Mouse (Mus musculus) embryonic facial prominence, embryonic 12.5 days (tissue): ENCODE measurements around the gene Olfr211. TPM values are rescaled to one million over a fixed set of nuclear protein-coding genes. Genes with fewer than 3 reads are reported as not detected.
"Not testable (repeated sequence)": the region's sequence is repeated elsewhere in the genome, so short reads cannot be mapped to it uniquely, and the experiment has no call there.

Experiments used
- ATAC-seq: fragments of 200-750 bp; cut with Nextera tagmentation; 2 replicates; pipeline ENCODE4 v1.8.0; 2017; ENCODE audit not compliant: insufficient number of reproducible peaks, insufficient read depth, low FRiP score, low TSS enrichment
- H3K27ac ChIP-seq: fragments of 300-500 bp; sonication (generic); 2 replicates; pipeline ENCODE4 v1.5.1; 2016; ENCODE audit warnings: mild to moderate bottlenecking
- H3K27me3 ChIP-seq: fragments of 300-500 bp; sonication (generic); 2 replicates; pipeline ENCODE4 v1.6.1; 2016; ENCODE audit warnings: mild to moderate bottlenecking, moderate library complexity
- H3K36me3 ChIP-seq: fragments of 300-500 bp; sonication (generic); 2 replicates; pipeline ENCODE4 v1.6.1; 2016; ENCODE audit warnings: mild to moderate bottlenecking
- H3K4me1 ChIP-seq: fragments of 300-500 bp; sonication (generic); 2 replicates; pipeline ENCODE4 v1.6.1; 2016
- H3K4me2 ChIP-seq: fragments of 300-500 bp; sonication (generic); replicated peaks from 2 replicates; pipeline ENCODE4 v1.6.1; 2016; ENCODE audit warnings: mild to moderate bottlenecking, moderate library complexity
- H3K4me3 ChIP-seq: fragments of 300-500 bp; sonication (generic); 2 replicates; pipeline ENCODE4 v1.5.1; 2016; ENCODE audit warnings: mild to moderate bottlenecking
- H3K9ac ChIP-seq: fragments of 300-500 bp; sonication (generic); 2 replicates; pipeline ENCODE4 v1.6.1; 2016; ENCODE audit warnings: mild to moderate bottlenecking, moderate library complexity
- H3K9me3 ChIP-seq: fragments of 300-500 bp; sonication (generic); 2 replicates; pipeline ENCODE4 v1.6.1; 2016; ENCODE audit warnings: mild to moderate bottlenecking, moderate library complexity
- WGBS: fragments of 180-500 bp; shearing (Covaris S2); methylation state at CpG from one replicate; pipeline ENCODE4 v1.1.7; 2016; 5-methylcytosine and 5-hydroxymethylcytosine counted together
- polyA plus RNA-seq: library from polyadenylated mRNA; unstranded; fragments of >200 nt; fragmentation: Nextera tagmentation; extraction: Ambion mirVana; gene quantifications from 2 replicates; pipeline ENCODE4 v1.2.1, GENCODE M21; 2016

Olfr211 gene
- polyA plus RNA-seq, 1 experiment from 2014 or later = not detected

- H3K4me2 ChIP-seq = no peak overlapping the region
- H3K9me3 ChIP-seq = no peaks in the 10 kb centered on the region
- WGBS = 86% methylated on average over 5 of the region's 5 CpGs
- H3K27ac ChIP-seq = no peak overlapping the region
- H3K36me3 ChIP-seq = no peaks in the 10 kb centered on the region
- no peak overlapping the region for H3K9ac ChIP-seq
- H3K27me3 ChIP-seq = no peaks in the 10 kb centered on the region
- H3K4me1 ChIP-seq = no peaks in the 10 kb centered on the region
- no peak overlapping the region for H3K4me3 ChIP-seq
- ATAC-seq = no peak
Observed at GRCm38 (mm10) chr6:116493742-116494141, 4.9 kb downstream of the Olfr211 start.

GRCm38 (mm10) chr6:116495960-116496359 is 7.1 kb downstream of the Olfr211 start:
- Histone ChIP-seq H3K9ac (no peak overlapping the region), H3K27ac (no peak overlapping the region), H3K9me3 (no peaks in the 10 kb centered on the region), H3K36me3 (no peaks in the 10 kb centered on the region), H3K4me3 (no peak overlapping the region), H3K4me1 (no peaks in the 10 kb centered on the region), H3K27me3 (no peaks in the 10 kb centered on the region), H3K4me2 (no peak overlapping the region)
- 80% methylated on average over 1 of the region's 1 CpGs for WGBS
- no peak for ATAC-seq

GRCm38 (mm10) chr6:116506302-116507003 is 17.6 kb downstream of the Olfr211 start, which contains the start of gene Olfr212:
Gene Olfr212 (plus strand): TSS chr6:116506516.
- H3K9me3 ChIP-seq = peaks cover 12% of the 10 kb centered on the region
- H3K27ac ChIP-seq, H3K9ac ChIP-seq, H3K27me3 ChIP-seq, H3K4me1 ChIP-seq, H3K36me3 ChIP-seq, H3K4me2 ChIP-seq, H3K4me3 ChIP-seq, ATAC-seq: not testable (repeated sequence)
- 86% methylated on average over 20 of the region's 20 CpGs for WGBS

- Histone ChIP-seq H3K27ac (no peak overlapping the region), H3K9ac (no peak overlapping the region), H3K9me3 (no peaks in the 10 kb centered on the region), H3K4me2 (no peak overlapping the region), H3K27me3 (no peaks in the 10 kb centered on the region), H3K4me3 (no peak overlapping the region), H3K36me3 (no peaks in the 10 kb centered on the region), H3K4me1 (no peaks in the 10 kb centered on the region)
- no peak for ATAC-seq
Observed at GRCm38 (mm10) chr6:116514832-116515231, 25.9 kb downstream of the Olfr211 start.

GRCm38 (mm10) chr6:116538156-116538555 is 49.3 kb downstream of the Olfr211 start, which contains the start of gene Olfr213:
Gene Olfr213 (plus strand): TSS chr6:116538456.
- ATAC-seq = no peak
- no peaks in the 10 kb centered on the region for H3K36me3 ChIP-seq
- no peak within 1 kb of the TSS for H3K4me2 ChIP-seq
- H3K9ac ChIP-seq = no peak within 1 kb of the TSS
- no peak within 1 kb of the TSS for H3K27ac ChIP-seq
- WGBS = 91% methylated on average over 1 of the region's 1 CpGs
- H3K4me1 ChIP-seq = no peaks in the 10 kb centered on the region
- H3K27me3 ChIP-seq = no peaks in the 10 kb centered on the region
- H3K9me3 ChIP-seq = no peaks in the 10 kb centered on the region
- no peak within 1 kb of the TSS for H3K4me3 ChIP-seq

GRCm38 (mm10) chr6:116542500-116542899 is 53.6 kb downstream of the Olfr211 start:
- WGBS = 84% methylated on average over 2 of the region's 2 CpGs
- Histone ChIP-seq H3K4me1 (no peaks in the 10 kb centered on the region), H3K36me3 (no peaks in the 10 kb centered on the region), H3K27me3 (no peaks in the 10 kb centered on the region), H3K27ac (no peak overlapping the region), H3K4me2 (no peak overlapping the region), H3K4me3 (no peak overlapping the region), H3K9ac (no peak overlapping the region), H3K9me3 (no peaks in the 10 kb centered on the region)
- ATAC-seq = no peak

Other genes starting within 250 kb of the Olfr211 start
- 8.3 and 11.6 TPM in 2 replicates for gene Zfand4, start 224.9 kb upstream of the Olfr211 start, polyA plus RNA-seq
- gene March8, start 151.1 kb upstream of the Olfr211 start, polyA plus RNA-seq = 31.1 and 32.7 TPM in 2 replicates
- 0.92 and 0.95 TPM in 2 replicates for gene Alox5, start 27.9 kb upstream of the Olfr211 start, polyA plus RNA-seq
- not detected in 2 replicates for gene Olfr212, start 17.4 kb downstream of the Olfr211 start, polyA plus RNA-seq
- not detected in 2 replicates for gene Olfr213, start 49.4 kb downstream of the Olfr211 start, polyA plus RNA-seq
- gene Gm5580, start 62.0 kb downstream of the Olfr211 start, polyA plus RNA-seq = 0.52 and 0.60 TPM in 2 replicates
- gene Olfr214, start 65.1 kb downstream of the Olfr211 start, polyA plus RNA-seq = not detected in 2 replicates
- gene Olfr215, start 95.1 kb downstream of the Olfr211 start, polyA plus RNA-seq = not detected in 2 replicates
- 258 and 265 TPM in 2 replicates for gene Zfp422, start 139.9 kb downstream of the Olfr211 start, polyA plus RNA-seq
- 12.6 and 16.9 TPM in 2 replicates for gene Depp1, start 161.5 kb downstream of the Olfr211 start, polyA plus RNA-seq
- 14.4 and 14.7 TPM in 2 replicates for gene Rassf4, start 184.9 kb downstream of the Olfr211 start, polyA plus RNA-seq
- gene Tmem72, start 227.8 kb downstream of the Olfr211 start, polyA plus RNA-seq = 0.09 and 0.10 TPM in 2 replicates